Mouse (Mus musculus): ENCODE data around the gene Lbp.

Lbp gene

DNA sequence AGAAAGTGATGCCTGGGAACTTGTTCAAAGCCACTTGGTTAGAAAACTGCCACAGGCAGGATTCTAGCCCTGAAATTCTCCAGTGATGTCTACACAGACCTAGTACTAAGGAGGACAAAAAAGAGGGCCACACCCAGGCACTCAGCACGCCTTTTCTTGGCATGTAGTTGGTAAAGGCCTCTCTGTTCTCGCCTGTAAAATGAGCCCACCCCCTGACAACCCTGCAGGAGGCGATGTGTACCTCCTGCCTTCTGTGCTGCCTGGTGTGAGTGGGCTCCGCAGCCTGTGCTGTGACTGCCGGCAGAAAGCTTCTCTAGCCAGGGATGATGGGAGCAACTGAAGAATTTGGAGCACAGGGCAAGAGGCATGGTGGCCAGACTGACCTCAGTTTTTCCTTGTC is 2.0 kb downstream of the Lbp start:
- ATAC-seq (ENCODE audit: low TSS enrichment), result peak; percentile 85

DNA sequence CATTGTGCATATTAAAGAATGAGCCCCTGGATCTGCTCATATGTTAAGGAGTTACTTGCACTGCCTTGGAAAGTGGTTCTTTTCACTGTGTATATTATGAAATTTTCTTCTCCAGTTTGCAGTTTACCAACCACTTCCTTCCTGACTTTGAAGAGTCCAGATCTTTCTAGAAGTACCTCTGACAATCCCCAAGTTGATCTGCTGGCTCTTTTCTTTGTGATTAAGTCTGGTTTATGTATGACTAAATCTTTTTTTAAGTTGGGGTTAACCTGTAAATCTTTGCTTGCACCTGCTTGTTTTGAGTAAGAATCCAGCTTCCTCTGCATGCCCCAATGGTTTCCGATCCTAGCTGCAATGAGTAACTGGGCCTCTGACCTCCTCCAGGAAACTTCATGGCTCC is 6.8 kb downstream of the Lbp start:
- ATAC-seq (ENCODE audit: low TSS enrichment), result no peak

DNA sequence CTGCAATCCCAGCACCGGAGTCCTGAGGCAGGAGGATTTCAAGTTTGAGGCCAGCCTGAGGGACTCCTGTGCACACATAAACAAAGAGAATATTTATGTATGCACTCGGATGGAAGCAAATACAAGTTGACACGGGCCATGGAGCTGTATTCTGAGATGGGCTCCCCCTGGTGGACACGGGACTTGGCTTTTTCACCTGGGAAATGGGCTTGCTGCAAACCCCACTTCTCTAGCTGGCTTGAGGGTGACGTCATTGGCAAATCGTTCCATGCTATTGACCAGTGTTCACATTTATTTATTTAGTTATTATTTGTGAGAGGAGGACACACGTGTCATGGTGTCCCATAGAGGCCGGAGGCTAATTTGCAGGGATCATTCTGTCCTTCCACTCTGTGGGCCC is 10.1 kb downstream of the Lbp start:
- no peak for ATAC-seq (ENCODE audit: low TSS enrichment)

DNA sequence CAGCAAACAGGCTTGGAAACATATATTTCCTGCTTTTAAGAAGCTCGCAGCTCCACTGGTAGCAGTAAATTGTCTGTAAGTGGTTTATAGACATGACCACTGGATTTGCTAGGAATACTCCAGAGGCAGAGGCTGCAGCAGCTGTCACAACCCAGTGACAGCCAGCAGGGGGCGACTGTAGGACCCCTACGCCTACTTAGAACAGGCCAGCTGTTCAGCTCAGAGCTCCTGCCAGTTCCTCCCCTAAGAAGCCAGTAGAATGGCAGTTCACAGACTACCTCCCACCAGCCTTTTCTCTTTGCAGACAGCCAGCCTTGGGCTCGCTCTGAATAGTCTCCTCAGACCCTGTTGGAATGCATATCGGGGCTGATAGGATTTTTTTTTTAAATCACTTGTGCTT is 10.7 kb downstream of the Lbp start:
- peak; percentile 96 for ATAC-seq (ENCODE audit: low TSS enrichment)

DNA sequence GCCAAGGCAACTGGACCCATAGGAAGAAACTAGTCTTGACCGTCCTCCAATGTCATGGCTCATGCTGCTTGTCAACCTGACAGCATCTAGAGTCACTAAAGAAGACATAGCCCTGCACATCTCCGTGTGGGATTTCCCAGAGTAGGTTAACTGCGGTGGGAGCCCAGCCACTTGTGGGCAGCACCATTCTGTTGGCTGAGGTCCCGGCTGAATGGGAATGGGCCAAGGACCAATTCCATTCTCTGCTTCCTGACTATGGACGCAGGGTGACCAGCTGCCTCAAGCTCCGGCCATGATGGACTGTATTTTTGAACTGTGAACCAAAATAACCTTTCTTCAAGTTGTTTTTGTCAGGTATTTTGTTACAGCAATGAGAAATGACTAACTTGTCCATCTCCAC is 15.3 kb downstream of the Lbp start:
- no peak for ATAC-seq (ENCODE audit: low TSS enrichment)

DNA sequence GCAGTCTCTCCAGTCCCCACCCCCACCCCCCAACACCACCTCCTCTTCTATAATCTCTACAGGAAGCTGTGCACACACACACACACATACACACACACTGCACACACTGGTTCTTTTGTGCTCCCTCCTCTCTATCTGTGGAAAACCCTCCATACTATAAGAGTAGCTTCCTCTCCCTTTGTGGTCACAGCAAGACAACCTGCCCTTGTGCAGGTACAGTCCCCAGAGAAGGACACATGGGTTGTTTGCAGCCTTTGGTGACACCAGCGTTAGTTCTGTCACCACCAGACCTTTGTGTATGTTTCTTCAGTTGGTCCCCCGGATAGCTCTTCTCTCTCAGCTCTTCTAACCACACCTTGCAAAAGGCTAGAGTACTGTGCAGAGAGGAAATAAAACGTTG is 16.6 kb downstream of the Lbp start:
- ATAC-seq (ENCODE audit: low TSS enrichment), result no peak

DNA sequence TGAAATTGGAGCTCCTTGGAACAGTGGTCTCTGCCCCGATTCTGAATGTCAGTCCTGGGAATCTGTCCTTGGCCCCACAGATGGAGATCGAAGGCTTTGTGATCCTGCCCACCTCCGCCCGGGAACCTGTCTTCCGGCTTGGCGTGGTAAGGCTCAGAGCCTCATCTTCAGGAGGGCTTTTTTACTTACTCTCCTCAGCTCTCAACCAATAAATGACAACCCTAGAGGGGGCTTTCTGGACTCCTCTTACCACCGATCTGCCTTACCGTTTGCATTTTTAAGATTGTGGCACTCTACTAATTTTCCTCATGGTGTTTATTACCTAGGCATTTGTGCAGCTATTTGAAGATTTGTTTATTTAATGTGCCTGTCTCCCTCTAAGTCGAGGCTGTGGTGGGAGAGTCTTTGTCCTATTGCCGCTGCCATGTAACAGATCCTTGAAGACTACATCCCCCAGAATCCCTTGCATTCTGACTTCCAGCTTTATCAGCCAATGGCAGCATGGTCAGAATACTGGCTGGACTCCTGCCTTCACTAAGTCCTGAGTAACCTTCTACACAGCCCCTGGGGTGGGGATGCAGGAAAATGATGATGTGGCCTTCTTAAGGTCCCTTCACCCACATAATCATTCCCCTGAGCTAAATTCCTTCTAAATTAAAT is 18.4 kb downstream of the Lbp start:
- ATAC-seq (ENCODE audit: low TSS enrichment), result peak; percentile 77

DNA sequence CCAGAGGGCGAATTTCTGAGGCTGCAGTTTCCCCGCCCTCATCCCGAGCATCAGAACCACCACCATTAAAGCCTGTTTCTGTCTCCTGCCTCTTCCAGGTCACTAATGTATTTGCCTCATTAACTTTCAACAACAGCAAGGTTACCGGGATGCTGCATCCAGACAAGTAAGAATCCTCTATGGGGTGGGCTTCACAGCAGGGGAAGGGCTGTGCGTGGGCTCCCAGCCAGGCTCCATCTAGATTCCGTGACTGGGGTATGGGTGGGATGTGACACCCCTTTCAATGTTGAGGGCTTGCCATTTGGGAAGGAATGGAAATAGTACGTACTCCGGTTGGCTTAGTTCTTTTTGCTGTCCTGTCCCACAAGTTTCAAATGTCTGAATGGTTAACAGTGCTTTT is 19.3 kb downstream of the Lbp start:
- ATAC-seq (ENCODE audit: low TSS enrichment), result no peak

DNA sequence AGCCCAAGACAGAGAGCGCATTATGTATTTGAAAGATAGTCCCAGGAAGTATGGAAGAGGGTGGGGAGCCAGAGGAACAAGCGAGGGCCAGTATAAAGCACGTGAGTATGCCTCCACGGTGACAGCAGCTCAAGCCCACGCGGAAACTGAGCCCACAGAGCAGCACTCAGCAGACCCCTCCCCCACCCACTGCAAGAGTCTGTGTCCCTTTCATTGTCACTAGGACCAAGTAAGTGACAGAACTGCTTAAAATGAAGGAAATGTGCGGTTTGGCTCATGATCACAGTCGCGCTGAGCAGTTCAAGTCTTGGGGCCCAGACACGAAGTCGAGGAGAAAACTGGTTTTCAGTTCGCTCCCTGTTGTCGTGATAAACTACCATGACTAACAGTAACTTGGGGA is 28.1 kb downstream of the Lbp start:
- no peak for ATAC-seq (ENCODE audit: low TSS enrichment)

DNA sequence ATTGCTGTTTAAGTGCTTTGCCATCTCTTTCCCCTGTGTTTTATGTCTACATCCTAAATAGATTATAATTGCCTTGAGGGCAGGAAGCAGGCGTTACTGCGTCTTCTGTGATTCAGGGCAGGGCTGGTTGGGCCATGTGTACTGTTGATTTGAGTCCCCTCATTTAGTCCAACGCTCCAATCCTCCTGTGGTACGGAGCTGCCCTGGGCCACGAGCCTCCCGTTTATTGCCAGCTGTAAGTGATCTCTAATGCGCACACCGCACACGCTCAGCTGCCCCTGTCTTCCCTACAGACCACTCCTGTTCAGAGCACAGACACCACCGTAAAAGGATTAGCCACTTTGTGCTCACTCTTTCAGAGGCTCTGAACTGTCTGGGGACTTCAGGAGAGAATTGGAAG is 31.4 kb downstream of the Lbp start:
- no peak for ATAC-seq (ENCODE audit: low TSS enrichment)

DNA sequence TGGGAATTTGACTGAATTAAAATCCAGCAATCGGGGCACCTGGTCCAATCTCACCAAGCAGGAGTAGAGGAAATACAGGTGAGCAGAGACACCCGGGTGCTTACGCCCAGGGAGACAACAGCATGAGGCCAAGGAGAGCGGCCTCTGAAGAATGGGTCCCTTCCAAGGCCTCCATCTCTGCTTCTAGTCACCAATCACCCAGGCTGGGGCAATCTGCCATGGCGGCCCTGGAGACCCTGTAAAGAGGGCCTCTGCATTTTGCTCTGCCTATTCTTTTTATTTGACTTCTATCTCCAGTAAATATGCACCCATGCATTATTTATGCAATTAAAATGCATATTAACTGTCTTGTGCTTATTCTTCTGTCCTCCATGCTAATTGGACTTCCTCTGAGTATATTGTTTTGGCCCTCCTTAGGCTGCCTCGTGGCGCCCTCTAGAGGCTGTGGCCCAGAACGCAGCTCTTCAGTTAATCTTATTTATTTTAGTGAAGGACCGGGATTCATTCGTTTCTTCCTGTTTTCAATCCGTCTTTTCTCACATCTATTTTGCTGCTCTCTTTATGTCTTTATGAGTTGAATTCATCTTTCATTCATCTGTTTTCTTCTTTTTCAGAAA is 33.8 kb downstream of the Lbp start:
- ATAC-seq (ENCODE audit: low TSS enrichment), result peak; percentile 57; the same call in 1 of the 2 replicates

DNA sequence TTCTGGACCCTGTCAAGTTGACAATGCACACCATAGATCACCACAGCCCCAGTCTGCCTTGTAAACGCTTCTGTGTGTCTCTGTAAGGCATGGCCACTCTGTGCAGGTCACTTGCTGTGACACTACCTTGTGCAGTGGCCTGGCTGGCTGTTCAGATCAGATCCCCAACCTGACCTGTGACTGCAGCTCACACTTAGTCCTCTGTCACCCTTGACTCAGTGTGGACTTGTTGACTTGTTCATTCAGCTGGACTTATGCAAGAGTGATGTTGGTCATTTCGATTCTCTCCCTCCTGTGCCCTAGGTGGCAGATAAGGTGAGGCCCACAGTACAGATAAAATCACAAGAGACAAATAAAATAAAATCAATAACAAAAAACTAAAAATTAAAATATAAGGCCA is 35.0 kb downstream of the Lbp start:
- ATAC-seq (ENCODE audit: low TSS enrichment), result no peak

DNA sequence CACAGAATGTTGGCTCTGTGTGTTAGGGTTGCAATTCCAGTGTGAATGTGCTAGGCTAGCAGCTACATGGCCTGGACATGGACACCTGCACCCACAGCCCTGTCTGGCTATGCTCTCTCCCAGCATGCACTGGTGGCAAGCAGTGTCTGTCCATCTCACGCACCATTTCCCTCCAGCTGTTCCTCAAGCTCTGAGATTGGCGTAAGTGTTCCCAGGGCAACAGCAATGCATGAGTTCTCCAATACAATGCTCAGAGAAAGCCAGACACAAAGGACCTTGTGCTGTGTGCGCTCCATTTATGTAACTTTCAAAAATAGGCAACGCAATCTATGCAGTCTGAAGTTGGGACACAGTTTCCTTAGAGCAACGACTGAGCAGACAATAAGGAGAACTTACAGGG is 37.2 kb downstream of the Lbp start:
- no peak for ATAC-seq (ENCODE audit: low TSS enrichment)

DNA sequence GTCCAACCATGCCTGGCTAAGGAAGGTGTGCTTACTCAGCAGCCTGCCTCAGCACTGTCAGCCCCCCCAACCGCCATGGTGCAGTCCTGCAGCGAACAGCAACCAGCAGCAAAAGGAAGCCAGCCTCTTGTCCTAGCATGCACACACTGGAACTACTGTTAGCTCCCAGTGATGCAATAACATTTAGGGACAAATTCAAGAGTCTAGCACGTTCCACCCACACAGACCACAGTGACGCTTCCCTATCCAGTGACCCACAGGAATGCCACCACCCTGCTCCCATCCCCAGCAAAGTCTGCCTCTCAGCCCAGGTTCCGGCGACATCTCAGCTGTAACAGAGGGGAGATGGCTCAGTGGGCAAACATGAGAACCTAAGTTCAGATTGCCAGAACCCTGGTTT is 40.2 kb downstream of the Lbp start:
- ATAC-seq (ENCODE audit: low TSS enrichment), result no peak

DNA sequence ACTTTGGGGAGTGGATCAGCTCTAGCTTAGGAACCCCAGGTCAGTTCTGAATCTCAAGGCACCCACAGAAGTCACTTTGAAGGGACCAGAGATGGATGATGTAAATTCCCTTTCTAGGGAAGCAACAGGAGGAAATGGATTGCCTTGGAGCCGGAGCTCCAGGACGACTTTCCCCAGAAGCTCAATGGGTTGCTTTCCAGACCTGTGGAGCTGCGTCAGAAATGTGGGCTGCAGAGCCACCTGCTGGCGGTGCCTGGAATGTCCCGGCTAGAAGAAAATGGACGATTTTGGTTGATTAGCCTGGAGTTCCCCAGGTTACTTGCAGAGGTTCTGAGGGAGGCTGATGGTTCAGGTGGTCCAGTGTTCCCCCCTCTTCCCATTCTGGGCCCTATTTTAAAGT is 41.6 kb downstream of the Lbp start:
- ATAC-seq (ENCODE audit: low TSS enrichment), result peak; percentile 82

DNA sequence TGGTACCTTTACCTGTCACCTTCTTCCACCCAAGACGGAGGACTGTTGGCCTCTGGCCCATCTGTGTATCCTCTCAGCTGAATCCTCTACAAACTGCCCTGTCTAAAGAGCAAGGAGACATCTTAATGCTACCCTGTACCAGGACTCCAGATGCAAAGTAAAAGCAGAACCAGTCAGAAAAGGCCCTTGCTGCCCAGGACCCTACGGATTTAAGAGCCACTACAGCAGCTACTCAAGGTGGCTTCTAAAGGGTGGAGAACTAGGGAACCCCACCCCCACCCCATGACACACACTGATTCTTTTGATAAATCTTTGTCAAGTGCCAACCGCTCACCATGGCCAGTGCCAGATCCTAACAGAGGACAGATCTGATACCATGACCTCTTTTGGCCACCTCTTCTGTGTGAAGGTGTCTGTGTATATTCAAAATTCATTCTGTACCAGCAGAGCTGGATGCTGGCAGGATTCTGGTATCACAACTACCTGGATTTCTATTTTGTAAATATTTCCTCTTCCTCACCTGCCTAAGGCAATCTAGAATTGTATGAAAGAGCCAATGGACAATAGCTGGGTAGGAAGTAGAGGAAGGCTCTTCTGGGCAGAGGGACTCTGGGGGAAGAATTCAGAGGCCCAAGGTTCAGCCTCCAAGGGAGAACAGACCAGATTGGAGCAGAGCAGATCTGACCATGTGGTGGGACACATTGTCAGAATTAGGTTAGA is 46.7 kb downstream of the Lbp start:
- no peak for ATAC-seq (ENCODE audit: low TSS enrichment)

DNA sequence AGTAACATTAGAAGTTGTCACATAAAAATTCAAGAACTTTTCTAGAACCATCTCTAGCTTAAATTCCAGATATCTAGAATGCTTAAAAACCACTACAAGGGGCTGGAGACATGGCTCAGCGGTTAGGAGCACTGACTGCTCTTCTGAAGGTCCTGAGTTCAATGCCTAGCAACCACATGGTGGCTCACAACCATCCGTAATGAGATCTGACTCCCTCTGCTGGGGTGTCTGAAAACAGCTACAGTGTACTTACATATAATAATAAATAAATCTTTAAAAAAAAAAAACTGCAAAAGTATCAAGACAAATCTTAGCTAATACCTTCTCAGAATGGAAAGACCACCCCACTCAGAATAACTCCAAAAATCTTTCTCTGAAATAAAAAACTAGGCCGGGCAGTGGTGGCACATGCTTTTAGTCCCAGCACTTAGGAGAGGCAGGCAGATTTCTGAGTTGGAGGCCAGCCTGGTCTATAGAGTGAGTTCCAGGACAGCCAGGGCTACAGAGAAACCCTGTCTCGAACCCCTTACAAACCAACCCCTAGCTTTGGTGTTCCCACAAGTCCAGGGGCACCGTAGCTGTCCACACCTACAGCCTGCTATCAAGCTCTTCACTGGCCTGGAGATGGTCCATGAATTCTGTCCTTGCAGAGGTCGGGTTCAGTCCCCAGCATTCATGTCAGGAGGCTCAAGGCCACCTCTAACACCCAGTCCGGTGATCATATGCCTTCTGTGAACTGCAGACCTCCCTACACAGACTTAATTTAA is 48.2 kb downstream of the Lbp start:
- no peak for ATAC-seq (ENCODE audit: low TSS enrichment)

DNA sequence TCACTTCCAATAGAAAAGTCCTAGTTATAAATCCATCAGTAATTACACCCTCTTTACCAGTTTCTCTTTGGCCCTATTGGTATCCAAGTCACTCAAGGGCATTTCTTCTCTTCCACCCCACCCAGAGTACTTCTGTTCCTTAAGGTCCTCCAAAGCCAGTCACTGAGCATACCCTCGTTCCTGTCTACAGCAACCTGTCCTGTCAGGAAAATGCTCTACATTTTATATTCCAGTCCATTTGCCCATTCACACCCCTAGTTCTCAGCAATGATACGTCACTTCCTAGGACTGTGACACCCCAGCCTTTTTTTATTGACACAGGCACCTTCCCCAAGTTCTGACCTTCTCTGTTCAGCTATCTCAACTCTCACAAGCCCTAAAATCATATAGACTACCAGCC is 48.9 kb downstream of the Lbp start:
- ATAC-seq (ENCODE audit: low TSS enrichment), result no peak

DNA sequence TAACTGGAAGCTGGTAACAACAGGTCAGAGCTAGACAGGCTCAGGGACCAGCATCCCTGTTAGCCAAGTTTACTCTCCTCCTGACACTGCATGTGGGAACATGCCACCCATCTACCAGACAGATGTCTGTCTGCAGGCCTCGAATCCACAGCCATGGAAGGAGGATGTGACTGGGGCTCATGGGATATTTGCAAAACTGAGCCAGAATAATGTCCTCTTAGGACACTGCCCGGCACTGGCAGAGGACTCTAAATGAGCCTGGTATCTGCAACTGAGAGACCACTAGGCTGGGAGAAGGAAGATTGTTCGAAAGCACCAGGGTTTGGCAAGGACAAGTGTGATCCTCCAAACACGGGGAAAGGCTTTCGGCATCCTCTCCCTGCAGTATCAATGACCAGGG is 49.8 kb downstream of the Lbp start:
- no peak for ATAC-seq (ENCODE audit: low TSS enrichment)

DNA sequence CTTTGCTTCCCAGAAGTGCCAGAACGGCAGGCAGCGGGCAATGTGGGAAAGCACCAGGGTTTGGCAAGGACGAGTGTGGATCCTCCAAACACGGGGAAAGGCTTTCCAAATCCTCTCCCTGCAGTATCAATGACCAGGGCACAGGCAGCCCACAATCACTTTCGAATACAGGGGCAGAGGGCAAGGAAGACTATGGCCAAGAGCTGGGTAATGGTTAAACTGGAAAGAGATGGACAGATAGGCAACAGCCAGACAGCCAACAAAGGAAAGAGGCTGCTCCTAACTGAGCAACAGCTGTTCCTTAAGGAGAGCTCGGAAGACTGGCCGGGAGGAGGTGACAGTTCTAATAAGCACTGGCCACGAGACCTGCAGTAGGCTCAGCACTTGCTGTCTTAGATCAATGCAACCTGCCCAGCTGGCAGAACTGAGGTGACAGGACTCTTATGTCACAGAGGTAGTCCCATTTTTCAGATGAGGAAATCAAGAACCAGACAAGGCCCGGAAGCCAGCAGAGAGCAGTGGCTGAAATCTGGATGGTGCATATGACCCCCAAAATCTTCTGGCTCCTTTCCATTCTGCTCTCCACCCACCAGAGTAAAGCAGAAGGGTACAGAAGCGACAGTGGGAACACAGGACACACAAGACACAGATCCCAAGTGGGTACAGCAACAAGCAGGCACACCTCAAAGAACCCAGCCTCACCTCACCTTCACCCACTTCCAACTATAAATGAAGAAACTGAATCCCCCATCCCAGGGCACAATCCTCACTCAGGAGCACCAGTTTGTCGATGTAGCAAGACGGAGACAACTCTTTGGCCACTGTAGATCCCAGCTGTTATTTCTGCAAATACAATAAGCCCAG is 53.7 kb downstream of the Lbp start:
- no peak for ATAC-seq (ENCODE audit: low TSS enrichment)

DNA sequence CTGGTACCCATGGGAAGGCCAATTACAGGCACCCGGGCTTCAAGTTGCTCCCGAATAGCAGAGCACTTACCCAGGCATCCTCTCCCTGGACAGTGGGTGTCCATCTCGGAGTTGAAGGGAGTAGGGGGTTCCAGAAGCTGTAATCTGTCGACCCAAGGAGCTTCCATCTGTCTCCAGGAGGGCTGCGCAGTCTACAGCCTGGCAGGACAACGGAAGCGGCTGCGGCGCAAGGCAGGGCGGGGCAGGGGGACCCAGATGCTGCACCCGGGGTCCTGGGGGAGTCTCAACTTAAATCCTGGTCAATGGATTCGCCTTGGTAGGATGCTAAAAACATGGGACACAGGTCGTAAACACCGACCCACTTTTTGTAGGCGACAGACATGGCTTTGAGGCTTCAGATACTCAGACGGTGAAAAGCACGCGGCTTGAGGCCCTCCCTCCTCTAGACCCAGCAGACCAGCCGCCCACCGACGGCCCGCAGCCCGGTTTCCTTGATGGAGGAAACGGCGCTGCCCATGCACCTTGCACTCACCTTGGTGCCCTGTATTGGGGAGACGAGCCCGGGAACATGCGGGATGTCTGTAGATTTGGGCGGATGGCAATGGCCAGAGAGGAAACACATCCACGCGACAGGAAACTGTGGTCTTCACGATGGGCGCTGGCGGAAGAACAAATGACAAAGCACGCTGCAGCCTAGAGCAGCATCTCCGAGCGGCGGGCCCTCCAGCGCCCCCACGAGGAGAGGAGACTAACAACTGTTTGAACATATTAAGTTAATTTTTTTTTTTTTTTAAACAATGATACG is 54.8 kb downstream of the Lbp start:
- peak; percentile 87 for ATAC-seq (ENCODE audit: low TSS enrichment)
